Mouse (Mus musculus) macrophage (primary cell): ENCODE data around the gene Slc2a10. TPM values are rescaled to one million over a fixed set of nuclear protein-coding genes. Genes with fewer than 3 reads are reported as not detected.
"Not testable (repeated sequence)": the region's sequence is repeated elsewhere in the genome, so short reads cannot be mapped to it uniquely, and the experiment has no call there.

Experiments
- H3K27ac ChIP-seq: fragments of 350-480 bp; formaldehyde crosslinking; 2 replicates; pipeline ENCODE4 v1.9.0; 2021
- H3K36me3 ChIP-seq: fragments of 350-480 bp; formaldehyde crosslinking; 2 replicates; pipeline ENCODE4 v1.9.0; 2021; ENCODE audit errors: inconsistent target
- H3K4me3 ChIP-seq: fragments of 350-480 bp; formaldehyde crosslinking; 2 replicates; pipeline ENCODE4 v1.9.0; 2021; ENCODE audit errors: inconsistent target
- H3K79me2 ChIP-seq: fragments of 350-480 bp; formaldehyde crosslinking; 2 replicates; pipeline ENCODE4 v1.9.0; 2021; ENCODE audit errors: inconsistent target
- WGBS: methylation state at CpG from one replicate; pipeline ENCODE4 v1.1.7; 2026; ENCODE audit warnings: inconsistent platforms; ENCODE audit not compliant: missing documents; 5-methylcytosine and 5-hydroxymethylcytosine counted together
- polyA plus RNA-seq: library from polyadenylated mRNA; stranded (reverse); fragments of 250-400 nt; gene quantifications from 3 replicates; pipeline ENCODE4 v1.2.4, GENCODE M21; 2018; ENCODE audit warnings: inconsistent platforms

Slc2a10 gene
- polyA plus RNA-seq, 1 experiment from 2014 or later: not detected

GRCm38 (mm10) chr2:165486881-165487535 is 16.6 kb upstream of the Slc2a10 start:
- no peak overlapping the region for H3K27ac ChIP-seq
- peaks cover 3% of the 10 kb centered on the region; the same call in 1 of the 2 replicates for H3K79me2 ChIP-seq
- H3K4me3 ChIP-seq: no peak overlapping the region
- peaks cover 13% of the 10 kb centered on the region for H3K36me3 ChIP-seq
- 9% methylated on average over 8 of the region's 8 CpGs for WGBS

- peaks cover 10% of the 10 kb centered on the region; the same call in 1 of the 2 replicates for H3K79me2 ChIP-seq
- H3K27ac ChIP-seq: peak within 1 kb of the TSS; percentile 25; the same call in 1 of the 2 replicates
- H3K36me3 ChIP-seq: peaks cover 13% of the 10 kb centered on the region
- under 1% methylated on average over 62 of the region's 84 CpGs for WGBS
- H3K4me3 ChIP-seq: peak within 1 kb of the TSS; percentile 85
Observed at GRCm38 (mm10) chr2:165492648-165493553, 10.7 kb upstream of the Slc2a10 start, which contains the start of gene Trp53rka. Gene Trp53rka, minus strand, starts transcription at chr2:165493324.

DNA sequence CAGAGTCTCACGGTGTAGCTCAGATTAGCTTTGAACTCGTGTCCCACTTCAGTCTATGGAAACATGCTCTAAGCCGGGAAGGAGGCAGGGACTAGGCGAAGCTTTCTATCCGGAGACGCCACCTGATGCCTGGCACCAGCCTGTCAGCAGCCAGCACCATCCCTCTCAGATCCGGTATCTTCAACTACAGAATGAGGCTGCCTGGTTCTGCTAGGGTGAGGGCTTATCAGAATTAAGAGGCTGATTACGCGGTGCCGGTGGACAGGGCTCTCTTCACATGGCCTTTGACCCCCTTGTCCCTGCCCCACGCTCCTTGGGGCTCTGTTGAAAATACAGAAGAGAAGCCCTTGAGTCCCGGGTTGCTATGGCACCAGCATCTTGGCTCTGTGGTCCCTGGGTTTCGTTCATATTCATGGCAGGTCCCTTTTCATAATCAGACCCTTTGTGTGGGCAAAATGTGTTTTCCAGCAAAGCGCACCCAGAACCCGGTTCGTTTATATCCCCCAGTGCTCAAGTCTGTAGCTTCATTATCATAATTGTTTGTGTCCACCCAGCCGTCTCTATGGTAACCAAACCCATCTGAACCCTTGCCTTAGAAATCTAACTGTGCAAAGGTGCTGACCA is 9.9 kb upstream of the Slc2a10 start:
- H3K36me3 ChIP-seq: peaks cover 13% of the 10 kb centered on the region
- peak overlapping the region; percentile 24; the same call in 1 of the 2 replicates for H3K27ac ChIP-seq
- peaks cover 10% of the 10 kb centered on the region; the same call in 1 of the 2 replicates for H3K79me2 ChIP-seq
- peak overlapping the region; percentile 36 for H3K4me3 ChIP-seq
- WGBS: 42% methylated on average over 17 of the region's 17 CpGs

- Histone ChIP-seq H3K4me3 (no peak overlapping the region), H3K79me2 (peaks cover 10% of the 10 kb centered on the region; the same call in 1 of the 2 replicates), H3K27ac (no peak overlapping the region), H3K36me3 (peaks cover 12% of the 10 kb centered on the region)
- 43% methylated on average over 2 of the region's 2 CpGs for WGBS
Observed at GRCm38 (mm10) chr2:165494495-165494894, 9.1 kb upstream of the Slc2a10 start.

DNA sequence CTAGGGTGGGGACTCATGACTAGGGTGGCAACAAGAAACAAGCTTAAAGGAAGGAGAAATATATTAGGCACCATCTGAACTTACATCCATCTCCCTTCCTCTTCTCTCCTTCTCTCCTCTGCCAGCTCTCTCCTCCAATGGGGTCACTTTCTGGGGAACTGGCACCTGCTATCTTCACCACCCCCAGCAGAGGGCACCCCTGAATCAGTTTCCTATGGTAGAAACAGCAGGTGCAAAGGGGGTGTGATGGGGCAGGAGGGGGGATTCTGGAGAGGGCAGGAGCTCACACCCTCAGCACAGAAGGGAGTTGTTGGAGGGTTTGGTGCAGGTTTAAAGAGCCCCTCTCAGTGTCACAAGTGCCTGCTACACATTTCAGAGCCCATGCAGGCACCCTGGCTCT is 7.3 kb upstream of the Slc2a10 start:
- Histone ChIP-seq H3K79me2 (peaks cover 10% of the 10 kb centered on the region; the same call in 1 of the 2 replicates), H3K27ac (no peak overlapping the region)

GRCm38 (mm10) chr2:165497706-165498275 is 5.8 kb upstream of the Slc2a10 start:
- H3K79me2 ChIP-seq: no peaks in the 10 kb centered on the region
- no peak overlapping the region for H3K4me3 ChIP-seq
- H3K36me3 ChIP-seq: no peaks in the 10 kb centered on the region
- no peak overlapping the region for H3K27ac ChIP-seq
- 92% methylated on average over 2 of the region's 2 CpGs for WGBS

More for the DNA sequence above, 7.3 kb upstream of the Slc2a10 start:
- Histone ChIP-seq H3K36me3 (no peaks in the 10 kb centered on the region), H3K4me3 (no peak overlapping the region)

DNA sequence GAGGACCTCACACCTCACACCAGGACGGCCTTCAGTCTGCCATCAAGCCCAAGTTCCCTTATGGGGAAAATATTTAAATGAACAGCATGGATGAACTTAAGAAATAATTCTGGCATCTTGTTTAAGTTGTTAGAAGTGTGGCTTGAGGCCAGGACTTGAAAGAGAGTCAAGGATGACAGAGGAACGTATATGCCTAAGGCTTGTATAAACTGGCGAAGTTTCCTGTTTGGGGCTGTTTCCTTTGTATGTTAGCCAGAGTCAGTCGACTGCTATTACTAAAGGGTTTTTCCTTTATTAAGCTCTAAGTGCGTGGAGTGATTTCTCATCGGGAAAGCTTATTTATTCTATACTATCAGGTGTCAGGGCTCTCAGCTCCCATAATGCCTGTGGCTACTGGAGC is 4.8 kb upstream of the Slc2a10 start:
- Histone ChIP-seq H3K36me3 (no peaks in the 10 kb centered on the region), H3K79me2 (no peaks in the 10 kb centered on the region), H3K27ac (no peak overlapping the region), H3K4me3 (no peak overlapping the region)
- 71% methylated on average over 6 of the region's 6 CpGs for WGBS

DNA sequence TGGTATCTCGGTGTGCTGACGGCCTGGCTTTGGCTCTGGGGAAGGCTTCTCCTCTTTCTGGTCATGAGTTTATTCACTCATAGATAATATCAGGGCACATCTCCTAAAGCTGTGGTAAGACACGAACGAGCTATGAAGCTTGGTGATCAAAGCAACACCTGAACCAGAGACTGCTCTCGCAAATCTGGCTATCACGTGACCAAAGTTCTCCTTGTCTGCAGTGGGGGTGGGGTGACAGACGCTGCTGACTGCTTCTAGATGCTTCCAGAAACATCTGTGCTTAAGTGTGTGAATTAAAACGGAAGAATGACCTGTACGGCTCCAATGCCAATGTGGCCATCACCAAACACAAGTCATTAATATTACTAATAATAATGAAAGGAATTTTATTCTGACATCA is 6.1 kb downstream of the Slc2a10 start:
- WGBS: 86% methylated on average over 9 of the region's 9 CpGs
- Histone ChIP-seq H3K4me3 (no peak overlapping the region), H3K36me3 (no peaks in the 10 kb centered on the region), H3K79me2 (no peaks in the 10 kb centered on the region), H3K27ac (no peak overlapping the region)

- no peak overlapping the region for H3K27ac ChIP-seq
- 86% methylated on average over 5 of the region's 5 CpGs for WGBS
- H3K36me3 ChIP-seq: no peaks in the 10 kb centered on the region
- H3K4me3 ChIP-seq: no peak overlapping the region
- no peaks in the 10 kb centered on the region for H3K79me2 ChIP-seq
Observed at GRCm38 (mm10) chr2:165510466-165510865, 6.9 kb downstream of the Slc2a10 start.

DNA sequence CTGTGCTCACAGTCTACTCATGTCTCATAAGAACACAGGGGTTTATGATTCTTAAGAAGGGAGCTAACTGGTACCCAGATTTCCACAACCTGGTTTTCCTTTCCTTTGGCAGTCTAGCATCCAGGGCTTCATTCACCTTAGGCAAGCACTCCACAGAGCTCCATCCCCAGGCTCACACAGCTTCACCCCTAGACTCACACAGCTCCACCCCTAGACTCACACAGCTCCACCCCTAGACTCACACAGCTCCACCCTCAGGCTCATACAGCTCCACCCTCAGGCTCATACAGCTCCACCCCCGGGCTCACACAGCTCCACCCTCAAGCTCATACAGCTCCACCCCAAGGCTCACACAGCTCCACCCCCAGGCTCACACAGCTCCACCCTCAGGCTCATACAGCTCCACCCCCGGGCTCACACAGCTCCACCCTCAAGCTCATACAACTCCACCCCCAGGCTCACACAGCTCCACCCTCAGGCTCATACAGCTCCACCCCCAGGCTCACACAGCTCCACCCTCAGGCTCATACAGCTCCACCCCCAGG is 7.4 kb downstream of the Slc2a10 start:
- no CpG with 5 or more reads among the region's 2 CpGs for WGBS
- not testable (repeated sequence) for H3K27ac ChIP-seq, H3K79me2 ChIP-seq, H3K36me3 ChIP-seq, H3K4me3 ChIP-seq

DNA sequence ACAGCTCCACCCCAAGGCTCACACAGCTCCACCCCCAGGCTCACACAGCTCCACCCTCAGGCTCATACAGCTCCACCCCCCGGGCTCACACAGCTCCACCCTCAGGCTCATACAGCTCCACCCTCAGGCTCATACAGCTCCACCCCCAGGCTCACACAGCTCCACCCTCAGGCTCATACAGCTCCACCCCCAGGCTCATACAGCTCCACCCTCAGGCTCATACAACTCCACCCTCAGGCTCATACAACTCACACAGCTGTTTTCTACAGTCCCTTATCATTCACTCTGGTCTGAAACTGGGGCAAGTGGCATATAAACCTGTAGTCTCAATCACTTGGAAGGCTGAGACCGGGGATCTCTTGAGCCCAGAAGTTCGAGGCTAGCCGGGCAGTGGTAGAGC is 7.9 kb downstream of the Slc2a10 start:
- H3K36me3 ChIP-seq, H3K79me2 ChIP-seq, H3K27ac ChIP-seq, H3K4me3 ChIP-seq: not testable (repeated sequence)
- WGBS: 92% methylated on average over 4 of the region's 4 CpGs

DNA sequence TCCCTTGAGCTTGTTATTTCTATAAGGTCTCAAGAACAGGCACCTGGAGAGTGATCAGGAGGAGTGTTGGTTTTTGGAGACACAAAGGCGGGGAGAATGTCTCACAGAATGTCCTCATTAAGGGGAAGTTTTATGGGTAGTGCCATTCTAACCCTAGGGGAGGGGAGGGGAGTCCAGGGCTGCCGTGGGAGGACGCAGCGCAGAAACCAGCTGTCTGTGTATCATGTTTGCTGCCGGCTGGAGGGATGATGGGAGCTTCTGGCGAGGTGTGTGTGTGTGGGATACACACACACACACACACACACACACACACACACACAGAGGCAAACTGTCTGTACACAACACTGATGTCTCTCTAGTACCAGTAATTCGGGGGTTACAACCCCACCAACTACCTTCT is 8.8 kb downstream of the Slc2a10 start:
- H3K27ac ChIP-seq: no peak overlapping the region
- no peak overlapping the region for H3K4me3 ChIP-seq
- 55% methylated on average over 7 of the region's 7 CpGs for WGBS
- no peaks in the 10 kb centered on the region for H3K36me3 ChIP-seq
- no peaks in the 10 kb centered on the region for H3K79me2 ChIP-seq

DNA sequence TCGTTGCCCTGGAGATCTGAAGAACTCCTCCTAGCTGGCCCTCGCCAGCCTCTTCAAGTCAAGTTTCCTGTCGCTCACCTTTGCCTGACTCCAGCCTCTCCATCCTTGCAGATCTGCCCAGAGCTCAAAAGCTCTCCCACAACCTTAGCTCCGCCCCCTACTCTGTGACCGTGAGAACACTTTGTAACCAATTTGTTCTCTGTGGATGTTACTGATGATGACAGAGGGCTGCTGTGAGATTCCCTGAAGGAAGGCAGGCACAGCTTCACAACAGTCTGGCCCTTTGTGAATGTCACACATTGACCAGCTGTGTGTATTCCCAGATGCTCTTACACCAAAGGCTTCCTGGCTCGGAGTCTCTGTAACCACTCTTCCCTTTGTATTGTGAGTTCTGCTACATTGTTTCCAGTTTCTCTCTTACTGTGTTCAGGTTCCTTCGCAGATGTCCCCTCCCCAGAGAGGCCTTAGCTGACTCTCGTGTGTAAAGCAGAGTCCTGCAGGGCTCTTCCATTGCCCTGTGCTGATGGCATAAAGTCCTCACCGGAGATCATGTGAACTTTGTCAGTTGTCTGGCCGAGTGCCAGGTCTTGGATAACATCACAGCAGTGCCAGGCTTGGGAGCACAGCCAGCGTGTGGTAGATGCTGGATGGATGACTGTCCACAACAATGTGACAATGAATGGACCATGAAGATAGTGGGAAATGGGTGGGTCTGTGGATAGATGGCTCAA is 9.4 kb downstream of the Slc2a10 start:
- no peaks in the 10 kb centered on the region for H3K36me3 ChIP-seq
- 74% methylated on average over 11 of the region's 11 CpGs for WGBS
- no peaks in the 10 kb centered on the region for H3K79me2 ChIP-seq
- no peak overlapping the region for H3K27ac ChIP-seq
- H3K4me3 ChIP-seq: no peak overlapping the region
